Mouse (Mus musculus) forebrain, embryonic 14.5 days (tissue): ENCODE data around the gene Cfap44. TPM values are rescaled to one million over a fixed set of nuclear protein-coding genes. Genes with fewer than 3 reads are reported as not detected.

Source experiments
- ATAC-seq: fragments of 200-750 bp; cut with Nextera tagmentation; 2 replicates; pipeline ENCODE4 v1.8.0; 2017; ENCODE audit warnings: mild to moderate bottlenecking, moderate library complexity
- DNase-seq: peaks from one replicate; pipeline ENCODE4 v3.0.0-alpha.2; 2015; ENCODE audit warnings: low spot score
- H3K27ac ChIP-seq: fragments of 300-500 bp; sonication (generic); 2 replicates; pipeline ENCODE4 v1.5.1; 2014; ENCODE audit warnings: low read depth, mild to moderate bottlenecking, control low read depth, low read length, moderate library complexity
- H3K27me3 ChIP-seq: fragments of 300-500 bp; sonication (generic); replicated peaks from 2 replicates; pipeline ENCODE4 v1.6.1; 2014; ENCODE audit warnings: low read length, control low read depth, mixed read lengths; ENCODE audit not compliant: control insufficient read depth, insufficient read depth
- H3K36me3 ChIP-seq: fragments of 300-500 bp; sonication (generic); 2 replicates; pipeline ENCODE4 v1.6.1; 2014; ENCODE audit warnings: low read length, control low read depth; ENCODE audit not compliant: control insufficient read depth, insufficient read depth
- H3K4me1 ChIP-seq: fragments of 300-500 bp; sonication (generic); 2 replicates; pipeline ENCODE4 v1.6.1; 2014; ENCODE audit warnings: antibody characterized with exemption, low read length, control low read depth; ENCODE audit not compliant: control insufficient read depth, insufficient read depth
- H3K4me2 ChIP-seq: fragments of 300-500 bp; sonication (generic); 2 replicates; pipeline ENCODE4 v1.6.1; 2014; ENCODE audit warnings: mild to moderate bottlenecking, control low read depth, low read length
- H3K4me3 ChIP-seq: fragments of 300-500 bp; sonication (generic); 2 replicates; pipeline ENCODE4 v1.5.1; 2014; ENCODE audit warnings: low read depth, low read length, control low read depth
- H3K9ac ChIP-seq: fragments of 300-500 bp; sonication (generic); 2 replicates; pipeline ENCODE4 v1.6.1; 2014; ENCODE audit warnings: mild to moderate bottlenecking, low read length, control low read depth, moderate library complexity
- H3K9me3 ChIP-seq: fragments of 300-500 bp; sonication (generic); replicated peaks from 2 replicates; pipeline ENCODE4 v1.6.1; 2016; ENCODE audit warnings: low read length, control low read depth, mixed read lengths; ENCODE audit not compliant: control insufficient read depth
- WGBS: fragments of 180-500 bp; shearing (Covaris S2); extraction: QIAGEN DNeasy Blood & Tissue Kit; methylation state at CpG from one replicate; pipeline ENCODE4 v1.1.7; 2014; 5-methylcytosine and 5-hydroxymethylcytosine counted together
- polyA plus RNA-seq: library from polyadenylated mRNA; unstranded; fragments of >200 nt; fragmentation: Nextera tagmentation; extraction: Ambion mirVana; gene quantifications from 2 replicates; pipeline ENCODE4 v1.2.1, GENCODE M21; 2014

Cfap44 gene
- polyA plus RNA-seq, 1 experiment from 2014 or later, result 2.4 TPM

DNA sequence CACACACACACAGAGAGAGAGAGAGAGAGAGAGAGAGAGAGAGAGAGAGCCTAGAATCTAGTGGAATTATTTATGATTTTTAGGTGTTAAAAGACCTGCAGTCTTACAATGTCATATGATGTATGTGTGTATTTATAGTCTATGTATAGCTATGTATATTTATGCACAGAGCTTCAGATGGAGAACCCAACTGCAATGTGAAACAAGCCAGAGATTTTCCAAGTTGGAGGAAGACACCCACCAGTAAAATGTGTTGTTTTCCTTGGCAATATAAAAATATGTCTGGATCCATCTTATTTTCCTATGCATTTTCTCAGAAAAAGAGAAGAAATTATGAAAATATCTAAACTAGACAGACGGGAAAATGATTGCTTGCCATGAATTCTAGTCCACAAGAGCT lies 131.4 kb downstream of the Cfap44 start:
- peaks cover 50% of the 10 kb centered on the region for H3K4me1 ChIP-seq
- H3K4me3 ChIP-seq, result no peak overlapping the region
- H3K36me3 ChIP-seq, result peaks cover under 1% of the 10 kb centered on the region; the same call in 1 of the 2 replicates
- peak overlapping the region; percentile 78; the same call in 1 of the 2 replicates for H3K27ac ChIP-seq
- DNase-seq (no peak), ATAC-seq (no peak)
- WGBS, result 60% methylated on average over 1 of the region's 1 CpGs
- no peaks in the 10 kb centered on the region for H3K27me3 ChIP-seq
- no peaks in the 10 kb centered on the region for H3K9me3 ChIP-seq
- H3K4me2 ChIP-seq, result no peak overlapping the region
- no peak overlapping the region; the same call in 1 of the 2 replicates for H3K9ac ChIP-seq

GRCm38 (mm10) chr16:44526689-44527088 lies 132.1 kb downstream of the Cfap44 start:
- H3K36me3 ChIP-seq, result no peaks in the 10 kb centered on the region
- 5% methylated on average over 12 of the region's 12 CpGs for WGBS
- H3K4me3 ChIP-seq, result no peak overlapping the region
- peak overlapping the region; percentile 40 for H3K4me2 ChIP-seq
- no peak for ATAC-seq
- peak; percentile 76 for DNase-seq
- H3K9ac ChIP-seq, result peak overlapping the region; percentile 51
- H3K27me3 ChIP-seq, result no peaks in the 10 kb centered on the region
- H3K9me3 ChIP-seq, result no peaks in the 10 kb centered on the region
- peak overlapping the region; percentile 78 for H3K27ac ChIP-seq
- peaks cover 56% of the 10 kb centered on the region for H3K4me1 ChIP-seq

GRCm38 (mm10) chr16:44527218-44527905 lies 132.8 kb downstream of the Cfap44 start:
- Histone ChIP-seq H3K27me3 (no peaks in the 10 kb centered on the region), H3K27ac (peak overlapping the region; percentile 78), H3K36me3 (no peaks in the 10 kb centered on the region), H3K4me2 (peak overlapping the region; percentile 40; the same call in 1 of the 2 replicates), H3K4me1 (peaks cover 61% of the 10 kb centered on the region), H3K4me3 (no peak overlapping the region), H3K9ac (no peak overlapping the region), H3K9me3 (no peaks in the 10 kb centered on the region)
- DNase-seq, result peak; percentile 68
- 18% methylated on average over 11 of the region's 11 CpGs for WGBS
- no peak for ATAC-seq

- DNase-seq, result no peak
- WGBS, result 81% methylated on average over 7 of the region's 7 CpGs
- ATAC-seq, result no peak
- H3K36me3 ChIP-seq, result no peaks in the 10 kb centered on the region
- no peaks in the 10 kb centered on the region for H3K27me3 ChIP-seq
- H3K4me1 ChIP-seq, result peaks cover 77% of the 10 kb centered on the region
- peak overlapping the region; percentile 96 for H3K27ac ChIP-seq
- H3K9me3 ChIP-seq, result no peaks in the 10 kb centered on the region
- H3K4me3 ChIP-seq, result no peak overlapping the region
- no peak overlapping the region for H3K9ac ChIP-seq
- H3K4me2 ChIP-seq, result no peak overlapping the region
Measured at GRCm38 (mm10) chr16:44528955-44529354, 134.4 kb downstream of the Cfap44 start.

- Histone ChIP-seq H3K9me3 (no peaks in the 10 kb centered on the region), H3K27me3 (no peaks in the 10 kb centered on the region), H3K4me2 (peak overlapping the region; percentile 56), H3K4me1 (peaks cover 79% of the 10 kb centered on the region), H3K9ac (peak overlapping the region; percentile 18; the same call in 1 of the 2 replicates), H3K27ac (peak overlapping the region; percentile 96), H3K4me3 (0 out of 2 replicates have a peak overlapping the region, but pooled peaks have one; percentile 4), H3K36me3 (no peaks in the 10 kb centered on the region)
- no peak for DNase-seq
- no peak for ATAC-seq
- WGBS, result 2% methylated on average over 8 of the region's 8 CpGs
Measured at GRCm38 (mm10) chr16:44529691-44530090, 135.1 kb downstream of the Cfap44 start.

DNA sequence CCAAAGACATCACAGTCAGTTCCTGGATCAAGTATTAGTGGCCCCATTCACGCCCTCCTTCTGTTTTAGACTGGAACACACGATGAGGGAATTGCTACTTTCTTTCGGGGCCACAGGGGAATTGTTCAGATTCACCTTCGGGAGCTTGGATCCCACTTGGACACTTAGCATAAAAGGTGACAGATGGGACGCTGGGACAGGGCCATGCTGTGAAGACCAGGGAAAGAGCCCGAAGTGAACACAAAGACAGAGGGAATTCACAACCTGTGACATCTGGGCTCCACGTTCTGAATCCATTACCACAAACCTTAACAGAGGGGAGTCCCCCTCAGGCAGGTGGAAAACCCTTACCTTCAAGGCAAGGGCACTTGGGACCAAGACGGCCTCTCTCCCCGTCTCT lies 135.6 kb downstream of the Cfap44 start:
- Histone ChIP-seq H3K9me3 (no peaks in the 10 kb centered on the region), H3K9ac (peak overlapping the region; percentile 18; the same call in 1 of the 2 replicates), H3K4me2 (peak overlapping the region; percentile 56), H3K4me3 (peak overlapping the region; percentile 4; the same call in 1 of the 2 replicates), H3K27ac (peak overlapping the region; percentile 96), H3K36me3 (no peaks in the 10 kb centered on the region), H3K4me1 (peaks cover 75% of the 10 kb centered on the region), H3K27me3 (no peaks in the 10 kb centered on the region)
- ATAC-seq (peak; percentile 45), DNase-seq (peak; percentile 78)
- 0% methylated on average over 9 of the region's 9 CpGs for WGBS

- ATAC-seq, result peak; percentile 93
- H3K27ac ChIP-seq, result peak overlapping the region; percentile 96
- H3K4me3 ChIP-seq, result peak overlapping the region; percentile 24
- DNase-seq, result peak; percentile 97
- H3K9me3 ChIP-seq, result no peaks in the 10 kb centered on the region
- H3K4me2 ChIP-seq, result peak overlapping the region; percentile 56
- H3K4me1 ChIP-seq, result peaks cover 80% of the 10 kb centered on the region
- no peaks in the 10 kb centered on the region for H3K36me3 ChIP-seq
- H3K27me3 ChIP-seq, result no peaks in the 10 kb centered on the region
- H3K9ac ChIP-seq, result peak overlapping the region; percentile 40
- 2% methylated on average over 7 of the region's 7 CpGs for WGBS
Measured at GRCm38 (mm10) chr16:44530829-44531228, 136.2 kb downstream of the Cfap44 start.

DNA sequence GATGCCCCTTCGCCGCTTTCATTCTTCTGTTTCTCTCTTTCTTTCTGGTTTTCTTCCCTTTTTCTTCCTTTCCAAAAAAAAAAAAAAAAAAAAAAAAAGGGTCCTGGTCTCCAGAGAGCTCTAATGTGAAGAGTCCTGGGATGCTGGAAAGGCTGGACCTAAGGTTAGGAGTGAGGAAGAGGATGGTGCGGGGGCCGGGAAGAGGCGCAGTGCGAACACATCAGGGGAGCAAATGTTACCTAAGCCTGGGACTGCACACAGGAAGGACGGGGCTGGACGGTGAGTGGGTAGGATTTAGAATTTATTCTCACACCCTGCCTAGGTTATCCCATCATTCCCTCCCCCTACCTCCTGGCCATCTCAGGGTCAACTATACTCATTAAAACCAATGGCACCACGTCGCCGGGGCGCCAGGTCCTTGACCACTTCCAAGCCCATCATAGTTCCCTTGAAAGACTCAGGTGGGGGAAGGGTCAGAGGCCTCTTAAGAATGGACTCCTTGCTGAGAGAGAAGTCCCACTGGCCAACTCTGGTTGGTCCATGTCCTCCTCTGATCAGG lies 136.7 kb downstream of the Cfap44 start:
- H3K4me2 ChIP-seq, result peak overlapping the region; percentile 56
- WGBS, result 1% methylated on average over 12 of the region's 12 CpGs
- peak overlapping the region; percentile 96 for H3K27ac ChIP-seq
- no peaks in the 10 kb centered on the region for H3K36me3 ChIP-seq
- H3K27me3 ChIP-seq, result no peaks in the 10 kb centered on the region
- DNase-seq (no peak), ATAC-seq (peak; percentile 19)
- peak overlapping the region; percentile 24 for H3K4me3 ChIP-seq
- H3K9me3 ChIP-seq, result no peaks in the 10 kb centered on the region
- peak overlapping the region; percentile 40 for H3K9ac ChIP-seq
- H3K4me1 ChIP-seq, result peaks cover 76% of the 10 kb centered on the region
